Mouse (Mus musculus) cerebellum, adult 2 months (tissue): Measurements from ENCODE around the gene Pon3.

Experiments
- CTCF ChIP-seq: fragments of 200-500 bp; IDR thresholded peaks from 2 replicates; pipeline ENCODE4 v1.5.1; 2011; ENCODE audit warnings: low read depth, mild to moderate bottlenecking, control low read depth, low read length, moderate library complexity, borderline replicate concordance; ENCODE audit not compliant: insufficient read depth
- POLR2A ChIP-seq: fragments of 200-500 bp; IDR thresholded peaks from 2 replicates; pipeline ENCODE4 v1.6.1; 2011; ENCODE audit warnings: low read length, control low read depth, borderline replicate concordance; ENCODE audit not compliant: insufficient read depth

GRCm38 (mm10) chr6:5287919-5288318, 31.8 kb upstream of the Pon3 start:
- TF ChIP-seq POLR2A (no peak), CTCF (no peak)
